Mouse (Mus musculus) bone marrow macrophage, adult 2 months (primary cell): ENCODE measurements at regions not wholly inside any gene's neighbourhood (a gene's known extent, or its start where the extent isn't known, plus 50 kb on each side); places are given as distances from the start of the nearest gene placed in this dataset.

Experiments used
- CTCF ChIP-seq: IDR thresholded peaks from 2 replicates; pipeline ENCODE4 v1.5.1; 2012; ENCODE audit warnings: low read depth, mild to moderate bottlenecking, low read length, moderate library complexity
- POLR2A ChIP-seq: IDR thresholded peaks from 2 replicates; pipeline ENCODE4 v1.6.1; 2012; ENCODE audit warnings: mild to moderate bottlenecking, low read depth, low read length, borderline replicate concordance

- no peak for TF ChIP-seq CTCF
- TF ChIP-seq POLR2A, result no peak
These were observed 186.3 kb downstream of the Tcp10c start for GRCm38 (mm10) chr17:13540446-13541241.
